Mouse (Mus musculus) kidney, postnatal 14 days (tissue): ENCODE results near the gene Rrbp1.

Source experiments
- DNase-seq: peaks from one replicate; pipeline ENCODE4 v3.0.0; 2022; ENCODE audit warnings: mixed read lengths

The Rrbp1 gene

GRCm38 (mm10) chr2:143951546-143952315 lies 59.3 kb downstream of the Rrbp1 start:
- DNase-seq, result peak; percentile 39

- DNase-seq, result no peak
Observed at GRCm38 (mm10) chr2:143951028-143951420, 60.0 kb downstream of the Rrbp1 start.

GRCm38 (mm10) chr2:143950290-143951027 lies 60.6 kb downstream of the Rrbp1 start:
- no peak for DNase-seq

GRCm38 (mm10) chr2:143949217-143949616 lies 61.8 kb downstream of the Rrbp1 start:
- DNase-seq, result no peak

- DNase-seq, result no peak
Observed at GRCm38 (mm10) chr2:143948416-143948815, 62.6 kb downstream of the Rrbp1 start.

GRCm38 (mm10) chr2:143947981-143948380 lies 63.1 kb downstream of the Rrbp1 start:
- DNase-seq, result no peak

- no peak for DNase-seq
Observed at GRCm38 (mm10) chr2:143946399-143946798, 64.7 kb downstream of the Rrbp1 start.

- peak; percentile 49 for DNase-seq
Observed at GRCm38 (mm10) chr2:143945466-143946075, 65.5 kb downstream of the Rrbp1 start.

GRCm38 (mm10) chr2:143944796-143945195 lies 66.3 kb downstream of the Rrbp1 start:
- no peak for DNase-seq

- DNase-seq, result no peak
Observed at GRCm38 (mm10) chr2:143940406-143940805, 70.7 kb downstream of the Rrbp1 start.

GRCm38 (mm10) chr2:143937861-143938260 lies 73.2 kb downstream of the Rrbp1 start:
- DNase-seq, result no peak

- DNase-seq, result no peak
Observed at GRCm38 (mm10) chr2:143934439-143934838, 76.6 kb downstream of the Rrbp1 start.

- no peak for DNase-seq
Observed at GRCm38 (mm10) chr2:143933516-143933915, 77.5 kb downstream of the Rrbp1 start.

- DNase-seq, result no peak
Observed at GRCm38 (mm10) chr2:143932340-143932873, 78.7 kb downstream of the Rrbp1 start.

GRCm38 (mm10) chr2:143929607-143930311 lies 81.3 kb downstream of the Rrbp1 start:
- DNase-seq, result no peak

GRCm38 (mm10) chr2:143925826-143926225 lies 85.2 kb downstream of the Rrbp1 start:
- DNase-seq, result no peak

- no peak for DNase-seq
Observed at GRCm38 (mm10) chr2:143924085-143924484, 87.0 kb downstream of the Rrbp1 start.

GRCm38 (mm10) chr2:143918831-143919502 lies 92.1 kb downstream of the Rrbp1 start:
- peak; percentile 30 for DNase-seq

- no peak for DNase-seq
Observed at GRCm38 (mm10) chr2:143917622-143918021, 93.4 kb downstream of the Rrbp1 start.

GRCm38 (mm10) chr2:143916229-143916628 lies 94.8 kb downstream of the Rrbp1 start:
- DNase-seq, result peak; percentile 33

GRCm38 (mm10) chr2:143915600-143916135 lies 95.4 kb downstream of the Rrbp1 start:
- DNase-seq, result no peak
